Mouse (Mus musculus) CH12.LX (cell line): ENCODE results near the gene Rras2. TPM values are rescaled to one million over a fixed set of nuclear protein-coding genes. Genes with fewer than 3 reads are reported as not detected.

ENCODE experiments used
- DNase-seq: peaks from one replicate; pipeline ENCODE4 v3.0.0-alpha.2; 2013; ENCODE audit errors: extremely low read depth
- H3K27ac ChIP-seq: 2 replicates; pipeline ENCODE4 v1.5.1; 2012; ENCODE audit warnings: low read depth, mild to moderate bottlenecking, control low read depth, moderate library complexity; ENCODE audit not compliant: insufficient read depth
- H3K27me3 ChIP-seq: replicated peaks from 2 replicates; pipeline ENCODE3; 2012; ENCODE audit warnings: inconsistent platforms
- H3K36me3 ChIP-seq, 2 experiments: replicated peaks in 1 of 2; 2 replicates each; pipeline versions ENCODE3 to v1.6.1; 2012; ENCODE audit warnings: inconsistent platforms in 1 of 2, low read length in 1 of 2, mild to moderate bottlenecking in 1 of 2, mixed read lengths in 1 of 2, moderate library complexity in 1 of 2; ENCODE audit not compliant: control insufficient read depth in 1 of 2, insufficient read depth in 1 of 2
- H3K4me1 ChIP-seq, 2 experiments: 2 replicates each; pipeline ENCODE4 v1.6.1; 2012; ENCODE audit warnings: inconsistent platforms in 1 of 2, moderate library complexity in 1 of 2; ENCODE audit not compliant: insufficient read depth in 2 of 2, control insufficient read depth in 1 of 2
- H3K4me2 ChIP-seq: 2 replicates; pipeline ENCODE4 v1.6.1; 2012; ENCODE audit warnings: low read depth, mild to moderate bottlenecking, control low read depth; ENCODE audit not compliant: poor library complexity, insufficient read depth, severe bottlenecking
- H3K4me3 ChIP-seq, 3 experiments: fragments of 150-350 bp in 1 of 3; sonication (generic) in 1 of 3; replicated peaks in 1 of 3; 2 replicates each; pipeline versions ENCODE3 to v1.5.1; 2011 to 2012; ENCODE audit warnings: low read depth in 2 of 3, low read length in 2 of 3, mild to moderate bottlenecking in 2 of 3, moderate library complexity in 2 of 3, control low read depth in 1 of 3, improper control_type of control experiment in 1 of 3, inconsistent platforms in 1 of 3, mixed read lengths in 1 of 3; ENCODE audit not compliant: poor library complexity in 1 of 3
- H3K79me2 ChIP-seq: replicated peaks from 2 replicates; pipeline ENCODE4 v1.6.1; 2012; ENCODE audit warnings: mild to moderate bottlenecking, moderate library complexity; ENCODE audit not compliant: control insufficient read depth, poor library complexity, insufficient read depth, severe bottlenecking; ENCODE audit errors: extremely low read depth
- H3K9ac ChIP-seq: 2 replicates; pipeline ENCODE4 v1.6.1; 2012; ENCODE audit warnings: low read depth, mild to moderate bottlenecking, control low read depth, moderate library complexity; ENCODE audit not compliant: insufficient read depth
- H3K9me3 ChIP-seq: replicated peaks from 2 replicates; pipeline ENCODE3; 2012; ENCODE audit warnings: low read length, inconsistent platforms, mixed read lengths
- CTCF ChIP-seq, 2 experiments: IDR thresholded peaks in 1 of 2; conservative IDR thresholded peaks in 1 of 2; 2 replicates each; pipeline ENCODE4 v1.5.1; 2011 to 2012; ENCODE audit warnings: low read depth in 2 of 2, low read length in 2 of 2, improper control_type of control experiment in 1 of 2, inconsistent platforms in 1 of 2, mild to moderate bottlenecking in 1 of 2, moderate library complexity in 1 of 2
- EP300 ChIP-seq: IDR thresholded peaks from 2 replicates; pipeline ENCODE4 v1.6.1; 2011; ENCODE audit warnings: low read length, improper control_type of control experiment
- ETS1 ChIP-seq: conservative IDR thresholded peaks from 2 replicates; pipeline ENCODE4 v1.6.1; 2012; ENCODE audit warnings: low read depth, mild to moderate bottlenecking, inconsistent platforms, low read length, improper control_type of control experiment, moderate library complexity
- HCFC1 ChIP-seq: IDR thresholded peaks from 2 replicates; pipeline ENCODE4 v1.6.1; 2012; ENCODE audit warnings: low read depth, mild to moderate bottlenecking, inconsistent platforms, low read length, improper control_type of control experiment
- IRF4 ChIP-seq: IDR thresholded peaks from 2 replicates; pipeline ENCODE4 v1.6.1; 2014; ENCODE audit warnings: low read depth, mild to moderate bottlenecking, inconsistent platforms, low read length, improper control_type of control experiment
- MAFK ChIP-seq: IDR thresholded peaks from 2 replicates; pipeline ENCODE4 v1.6.1; 2011; ENCODE audit warnings: low read length, improper control_type of control experiment; ENCODE audit not compliant: insufficient replicate concordance
- MEF2A ChIP-seq: IDR thresholded peaks from 2 replicates; pipeline ENCODE4 v1.6.1; 2014; ENCODE audit warnings: low read depth, mild to moderate bottlenecking, inconsistent platforms, low read length, improper control_type of control experiment, borderline replicate concordance
- MYC ChIP-seq: IDR thresholded peaks from 2 replicates; pipeline ENCODE4 v1.6.1; 2011; ENCODE audit warnings: low read depth, mild to moderate bottlenecking, improper control_type of control experiment, low read length
- PAX5 ChIP-seq: IDR thresholded peaks from 2 replicates; pipeline ENCODE4 v1.6.1; 2012; ENCODE audit warnings: low read length, inconsistent platforms, mixed read lengths
- RAD21 ChIP-seq: IDR thresholded peaks from 2 replicates; pipeline ENCODE4 v1.6.1; 2011; ENCODE audit warnings: low read depth, mild to moderate bottlenecking, low read length, improper control_type of control experiment, moderate library complexity
- UBTF ChIP-seq: IDR thresholded peaks from 2 replicates; pipeline ENCODE4 v1.6.1; 2012; ENCODE audit warnings: low read depth, mild to moderate bottlenecking, inconsistent platforms, low read length, improper control_type of control experiment, moderate library complexity
- ZC3H11A ChIP-seq: IDR thresholded peaks from 2 replicates; pipeline ENCODE4 v1.6.1; 2012; ENCODE audit warnings: low read depth, mild to moderate bottlenecking, inconsistent platforms, low read length, improper control_type of control experiment
- ZKSCAN1 ChIP-seq: IDR thresholded peaks from 2 replicates; pipeline ENCODE4 v1.6.1; 2012; ENCODE audit warnings: low read depth, inconsistent platforms, low read length, improper control_type of control experiment, borderline replicate concordance
- dilution Hi-C: fragments of 300-500 bp; cut with MboI; formaldehyde crosslinking; loops from 2 replicates; pipeline ENCODE4 v1.14.3; 2020; ENCODE audit warnings: low sequenced_read_pairs; ENCODE audit not compliant: extremely low pct_unique_long_range_greater_than_20kb, extremely low pct_ligation_motif_present
- in situ Hi-C: fragments of 300-500 bp; cut with MboI; formaldehyde crosslinking; loops from 3 replicates; pipeline ENCODE4 v1.14.3; 2019; ENCODE audit warnings: low sequenced_read_pairs, low pct_ligation_motif_present, low pct_unique_long_range_greater_than_20kb, mixed read lengths
- polyA plus RNA-seq: library from polyadenylated mRNA; unstranded; fragments of >175 nt; gene quantifications from 2 replicates; pipeline ENCODE4 v1.2.1, GENCODE M21; 2012; ENCODE audit warnings: low read depth; ENCODE audit not compliant: insufficient read length
- total RNA-seq, 2 experiments: library from RNA; depleted of rRNA; stranded (reverse); fragments of 300-350 nt in 1 of 2; fragments of >200 nt in 1 of 2; gene quantifications; 2 replicates each; pipeline ENCODE4 v1.2.3; 2012 to 2014

Gene Rras2
- total and polyA plus RNA-seq, 3 experiments: 11.2 to 36.0 (median 18.4) TPM

GRCm38 (mm10) chr7:114043929-114044549, 73.5 kb downstream of the Rras2 start:
- Histone ChIP-seq H3K9ac (no peak overlapping the region), H3K27me3 (no peaks in the 10 kb centered on the region), H3K9me3 (no peaks in the 10 kb centered on the region), H3K36me3 (peaks cover 0 to 32% of the 10 kb centered on the region in 2 experiments)
- TF ChIP-seq PAX5 (no peak), HCFC1 (no peak), UBTF (no peak), CTCF (conservative IDR thresholded peaks at IDR 0.05 in 1 of 2, IDR thresholded peaks at IDR 0.05 in 1 of 2; ENCODE audit: low read depth in 2 of 2, low read length in 2 of 2) (no peak), MEF2A (no peak), EP300 (no peak), ZC3H11A (no peak), MAFK (no peak), ZKSCAN1 (no peak)
- TF ChIP-seq, all 38 proteins: peak for 0
- DNase-seq: no peak
- 0 out of 4 replicates have a peak, but pooled peaks cover 0 to 3% of the 10 kb centered on the region in 2 experiments for H3K4me1 ChIP-seq
- H3K4me2 ChIP-seq: no peak overlapping the region
- no peaks in the 10 kb centered on the region for H3K79me2 ChIP-seq
- no peak overlapping the region for H3K27ac ChIP-seq
- dilution Hi-C loops: no loop called here
- in situ Hi-C loops: no loop called here
- H3K4me3 ChIP-seq: no peak overlapping the region

GRCm38 (mm10) chr7:114042973-114043928, 74.3 kb downstream of the Rras2 start:
- TF ChIP-seq IRF4: no peak
- no peak for TF ChIP-seq ETS1
- TF ChIP-seq ZKSCAN1: no peak
- no peak for TF ChIP-seq MYC
- TF ChIP-seq RAD21: no peak
- dilution Hi-C loops: no loop called here
- Histone ChIP-seq H3K4me2 (peak overlapping the region; percentile 4; the same call in 1 of the 2 replicates), H3K4me3 (no peak overlapping the region), H3K4me1 (0 out of 4 replicates have a peak, but pooled peaks cover 0 to 3% of the 10 kb centered on the region in 2 experiments), H3K27me3 (no peaks in the 10 kb centered on the region), H3K9me3 (no peaks in the 10 kb centered on the region), H3K27ac (no peak overlapping the region), H3K79me2 (no peaks in the 10 kb centered on the region), H3K9ac (no peak overlapping the region), H3K36me3 (peaks cover 0 to 29% of the 10 kb centered on the region in 2 experiments)
- DNase-seq: no peak
- in situ Hi-C loops: no loop called here
